Mouse (Mus musculus): ENCODE measurements around the gene Ifna1. TPM values are rescaled to one million over a fixed set of nuclear protein-coding genes. Genes with fewer than 3 reads are reported as not detected.
A peak's percentile ranks its signal among the peaks of the same experiment; 100 is the strongest.

Ifna1 gene
- total RNA-seq, 1 experiment from 2014 or later: not detected

- DNase-seq: peak; percentile 49
Measured at GRCm38 (mm10) chr4:88872691-88873090, 22.8 kb downstream of the Ifna1 start.

- no peak for DNase-seq
Measured at GRCm38 (mm10) chr4:88875435-88876095, 25.7 kb downstream of the Ifna1 start.

GRCm38 (mm10) chr4:88876520-88876919, 26.6 kb downstream of the Ifna1 start:
- peak; percentile 4 for DNase-seq

GRCm38 (mm10) chr4:88878246-88878645, 28.4 kb downstream of the Ifna1 start:
- DNase-seq: no peak

- DNase-seq: no peak
Measured at GRCm38 (mm10) chr4:88878772-88879171, 28.9 kb downstream of the Ifna1 start.

- no peak for DNase-seq
Measured at GRCm38 (mm10) chr4:88880101-88880500, 30.2 kb downstream of the Ifna1 start, which contains the start of gene Ifne. TSS of gene Ifne (minus strand) at chr4:88880201.

GRCm38 (mm10) chr4:88888236-88888635, 38.3 kb downstream of the Ifna1 start:
- no peak for DNase-seq

GRCm38 (mm10) chr4:88893201-88893754, 43.4 kb downstream of the Ifna1 start:
- no peak for DNase-seq

Other genes with a start within 250 kb of the Ifna1 start
- gene Ifna12, start 246.7 kb upstream of the Ifna1 start, total RNA-seq (2021): not detected in 2 replicates
- gene C87499, start 215.7 kb upstream of the Ifna1 start, total RNA-seq (2021): not detected in 2 replicates
- gene Ifna13, start 205.6 kb upstream of the Ifna1 start, total RNA-seq (2021): not detected in 2 replicates
- gene Ifna16, start 173.2 kb upstream of the Ifna1 start, total RNA-seq (2021): not detected in 2 replicates
- not detected in 2 replicates for gene Ifna2, start 166.2 kb upstream of the Ifna1 start, total RNA-seq (2021)
- not detected in 2 replicates for gene Ifnab, start 158.7 kb upstream of the Ifna1 start, total RNA-seq (2021)
- 0.49 and 0.89 TPM in 2 replicates for gene Gm26566, start 128.3 kb upstream of the Ifna1 start, total RNA-seq (2021)
- 72.3 and 74.9 TPM in 2 replicates for gene Klhl9, start 127.6 kb upstream of the Ifna1 start, total RNA-seq (2021)
- gene Gm13271, start 95.2 kb upstream of the Ifna1 start, total RNA-seq (2021): not detected in 2 replicates
- gene Gm13283, start 90.0 kb upstream of the Ifna1 start, total RNA-seq (2021): not detected in 2 replicates
- not detected in 2 replicates for gene Gm13290, start 76.3 kb upstream of the Ifna1 start, total RNA-seq (2021)
- gene Gm13289, start 73.2 kb upstream of the Ifna1 start, total RNA-seq (2021): not detected in 2 replicates
- not detected in 2 replicates for gene Gm13272, start 70.2 kb upstream of the Ifna1 start, total RNA-seq (2021)
- gene Ifnz, start 68.0 kb upstream of the Ifna1 start, total RNA-seq (2021): not detected in 2 replicates
- not detected in 2 replicates for gene Gm13276, start 64.4 kb upstream of the Ifna1 start, total RNA-seq (2021)
- gene Gm13277, start 61.5 kb upstream of the Ifna1 start, total RNA-seq (2021): not detected in 2 replicates
- not detected in 2 replicates for gene Gm13278, start 58.5 kb upstream of the Ifna1 start, total RNA-seq (2021)
- not detected in 2 replicates for gene Gm13275, start 55.6 kb upstream of the Ifna1 start, total RNA-seq (2021)
- not detected in 2 replicates for gene Gm13279, start 52.7 kb upstream of the Ifna1 start, total RNA-seq (2021)
- 0.22 TPM in 1 of 2 replicates, not detected in the other for gene Gm13285, start 50.4 kb upstream of the Ifna1 start, total RNA-seq (2021)
- not detected in 2 replicates for gene Gm13287, start 46.8 kb upstream of the Ifna1 start, total RNA-seq (2021)
- gene Gm13288, start 44.6 kb upstream of the Ifna1 start, total RNA-seq (2021): not detected in 2 replicates
- gene Ifna7, start 33.9 kb upstream of the Ifna1 start, total RNA-seq (2021): not detected in 2 replicates
- gene Ifna11, start 30.1 kb upstream of the Ifna1 start, total RNA-seq (2021): not detected in 2 replicates
- gene Ifna6, start 22.7 kb upstream of the Ifna1 start, total RNA-seq (2021): not detected in 2 replicates
- not detected in 2 replicates for gene Ifna5, start 14.6 kb upstream of the Ifna1 start, total RNA-seq (2021)
- gene Ifna4, start 8.2 kb upstream of the Ifna1 start, total RNA-seq (2021): not detected in 2 replicates
- not detected in 2 replicates for gene Ifne, start 30.1 kb downstream of the Ifna1 start, total RNA-seq (2021)